Mouse (Mus musculus): ENCODE results near the gene Psmb8. TPM values are rescaled to one million over a fixed set of nuclear protein-coding genes. Genes with fewer than 3 reads are reported as not detected.
"Not testable (repeated sequence)": the region's sequence is repeated elsewhere in the genome, so short reads cannot be mapped to it uniquely, and the experiment has no call there.

Gene Psmb8
- total RNA-seq, 2 experiments from 2014 or later, result 2.9 to 4.8 TPM

GRCm38 (mm10) chr17:34211746-34212365 lies 14.3 kb downstream of the Psmb8 start:
- no peak for DNase-seq

- DNase-seq, result no peak
Observed at GRCm38 (mm10) chr17:34213936-34214335, 16.4 kb downstream of the Psmb8 start.

GRCm38 (mm10) chr17:34215176-34215575 lies 17.7 kb downstream of the Psmb8 start:
- no peak for DNase-seq

- DNase-seq, result no peak
Observed at GRCm38 (mm10) chr17:34217216-34217928, 19.9 kb downstream of the Psmb8 start.

- no peak for DNase-seq
Observed at GRCm38 (mm10) chr17:34217986-34218385, 20.5 kb downstream of the Psmb8 start.

- peak; percentile 72 for DNase-seq
Observed at GRCm38 (mm10) chr17:34218675-34219074, 21.2 kb downstream of the Psmb8 start.

- not testable (repeated sequence) for DNase-seq
Observed at GRCm38 (mm10) chr17:34219096-34219495, 21.6 kb downstream of the Psmb8 start.

- DNase-seq, result not testable (repeated sequence)
Observed at GRCm38 (mm10) chr17:34219801-34220200, 22.3 kb downstream of the Psmb8 start.

GRCm38 (mm10) chr17:34220401-34220800 lies 22.9 kb downstream of the Psmb8 start:
- DNase-seq, result not testable (repeated sequence)

GRCm38 (mm10) chr17:34224816-34225215 lies 27.3 kb downstream of the Psmb8 start:
- DNase-seq, result no peak

GRCm38 (mm10) chr17:34225426-34225825 lies 27.9 kb downstream of the Psmb8 start:
- DNase-seq, result no peak

GRCm38 (mm10) chr17:34225911-34226310 lies 28.4 kb downstream of the Psmb8 start:
- not testable (repeated sequence) for DNase-seq

GRCm38 (mm10) chr17:34230971-34231370 lies 33.5 kb downstream of the Psmb8 start:
- DNase-seq, result not testable (repeated sequence)

GRCm38 (mm10) chr17:34232021-34232420 lies 34.5 kb downstream of the Psmb8 start:
- not testable (repeated sequence) for DNase-seq

- peak; percentile 66 for DNase-seq
Observed at GRCm38 (mm10) chr17:34234926-34235325, 37.4 kb downstream of the Psmb8 start.

GRCm38 (mm10) chr17:34236691-34237090 lies 39.2 kb downstream of the Psmb8 start:
- DNase-seq, result no peak

- DNase-seq, result no peak
Observed at GRCm38 (mm10) chr17:34237741-34238140, 40.2 kb downstream of the Psmb8 start.

GRCm38 (mm10) chr17:34238706-34239105 lies 41.2 kb downstream of the Psmb8 start, which contains the start of gene H2-Ob:
Gene H2-Ob, plus strand, starts transcription at chr17:34238903.
- DNase-seq, result no peak

- DNase-seq, result no peak
Observed at GRCm38 (mm10) chr17:34239601-34240041, 42.1 kb downstream of the Psmb8 start.

GRCm38 (mm10) chr17:34240366-34240765 lies 42.8 kb downstream of the Psmb8 start:
- no peak for DNase-seq

- no peak for DNase-seq
Observed at GRCm38 (mm10) chr17:34240916-34241315, 43.4 kb downstream of the Psmb8 start.

GRCm38 (mm10) chr17:34244656-34245055 lies 47.1 kb downstream of the Psmb8 start:
- no peak for DNase-seq

GRCm38 (mm10) chr17:34247047-34247446 lies 49.5 kb downstream of the Psmb8 start:
- no peak for DNase-seq

GRCm38 (mm10) chr17:34248764-34249163 lies 51.2 kb downstream of the Psmb8 start:
- DNase-seq, result no peak

All from gastrocnemius, postnatal 25 days (tissue).